Mouse (Mus musculus) myocyte (in vitro differentiated cells): ENCODE data around the gene 1700125H20Rik. TPM values are rescaled to one million over a fixed set of nuclear protein-coding genes. Genes with fewer than 3 reads are reported as not detected.
A peak's percentile ranks its signal among the peaks of the same experiment; 100 is the strongest.

Experiments
- H3K27me3 ChIP-seq: one replicate; pipeline ENCODE4 v1.6.1; 2011; ENCODE audit not compliant: control insufficient read depth, insufficient read depth, insufficient read length
- H3K36me3 ChIP-seq: one replicate; pipeline ENCODE4 v1.6.1; 2011; ENCODE audit not compliant: control insufficient read depth, insufficient read depth
- H3K4me2 ChIP-seq: one replicate; pipeline ENCODE4 v1.6.1; 2011; ENCODE audit warnings: low read depth, control low read depth
- H3K4me3 ChIP-seq: one replicate; pipeline ENCODE4 v1.5.1; 2011; ENCODE audit warnings: mild to moderate bottlenecking, control low read depth, moderate library complexity
- H3K79me2 ChIP-seq: one replicate; pipeline ENCODE4 v1.6.1; 2011; ENCODE audit not compliant: control insufficient read depth, insufficient read depth
- H3ac ChIP-seq: one replicate; pipeline ENCODE4 v1.6.1; 2011; ENCODE audit not compliant: control insufficient read depth, insufficient read length
- CEBPB ChIP-seq: IDR thresholded peaks from 2 replicates; pipeline ENCODE4 v1.6.1; 2011; ENCODE audit warnings: mild to moderate bottlenecking, moderate library complexity; ENCODE audit not compliant: poor library complexity, insufficient read depth, severe bottlenecking
- E2F4 ChIP-seq: IDR thresholded peaks from one replicate; pipeline ENCODE4 v1.6.1; 2011; ENCODE audit warnings: mild to moderate bottlenecking, control low read depth, moderate library complexity; ENCODE audit not compliant: insufficient read depth
- MAX ChIP-seq: IDR thresholded peaks from one replicate; pipeline ENCODE4 v1.6.1; 2011; ENCODE audit warnings: low read depth, mild to moderate bottlenecking, control low read depth
- MYOD1 ChIP-seq, 3 experiments: IDR thresholded peaks; one replicate each; pipeline ENCODE4 v1.6.1; 2011; ENCODE audit warnings: control low read depth in 2 of 3, low read depth in 2 of 3, mild to moderate bottlenecking in 2 of 3, moderate library complexity in 1 of 3; ENCODE audit not compliant: insufficient read length in 2 of 3, control insufficient read depth in 1 of 3
- MYOG ChIP-seq, 3 experiments: IDR thresholded peaks; one replicate each; pipeline ENCODE4 v1.6.1; 2011; ENCODE audit warnings: control low read depth in 2 of 3, low read depth in 2 of 3, mild to moderate bottlenecking in 2 of 3; ENCODE audit not compliant: insufficient read length in 2 of 3, control insufficient read depth in 1 of 3, insufficient read depth in 1 of 3
- POLR2A ChIP-seq: IDR thresholded peaks from one replicate; pipeline ENCODE4 v1.6.1; 2011; ENCODE audit warnings: low read depth, mild to moderate bottlenecking, control low read depth, moderate library complexity; ENCODE audit not compliant: insufficient read length
- POLR2AphosphoS2 ChIP-seq: IDR thresholded peaks from one replicate; pipeline ENCODE4 v1.6.1; 2011; ENCODE audit warnings: low read depth, control low read depth; ENCODE audit not compliant: insufficient read length
- REST ChIP-seq: IDR thresholded peaks from one replicate; pipeline ENCODE4 v1.6.1; 2011; ENCODE audit warnings: mild to moderate bottlenecking, control low read depth, moderate library complexity; ENCODE audit not compliant: insufficient read depth, insufficient read length
- SRF ChIP-seq: IDR thresholded peaks from one replicate; pipeline ENCODE4 v1.6.1; 2011; ENCODE audit warnings: low read depth; ENCODE audit not compliant: control insufficient read depth, insufficient read length
- TCF12 ChIP-seq: IDR thresholded peaks from one replicate; pipeline ENCODE4 v1.6.1; 2011; ENCODE audit warnings: mild to moderate bottlenecking, control low read depth; ENCODE audit not compliant: poor library complexity, insufficient read depth, severe bottlenecking
- TCF3 ChIP-seq: IDR thresholded peaks from one replicate; pipeline ENCODE4 v1.6.1; 2011; ENCODE audit warnings: low read depth, control low read depth; ENCODE audit not compliant: insufficient read length
- USF1 ChIP-seq: IDR thresholded peaks from one replicate; pipeline ENCODE4 v1.6.1; 2011; ENCODE audit warnings: low read depth, mild to moderate bottlenecking, control low read depth, moderate library complexity
- polyA plus RNA-seq: library from polyadenylated mRNA; unstranded; fragments of >200 nt; fragmentation: generic; extraction: Trizol; gene quantifications from one replicate; pipeline ENCODE4 v1.2.1, GENCODE M21; 2012; ENCODE audit warnings: missing spikeins

1700125H20Rik gene
- not detected for polyA plus RNA-seq

- TF ChIP-seq POLR2A (no peak), REST (no peak), TCF3 (no peak), TCF12 (no peak), SRF (no peak), MYOD1 (IDR thresholded peaks at IDR 0.05; ENCODE audit: control insufficient read depth in 1 of 3, insufficient read length in 2 of 3, low read depth in 2 of 3) (peak in 1 of 3 experiments; percentile 12), USF1 (no peak)
- H3K4me2 ChIP-seq = peak within 1 kb of the TSS; percentile 84
- H3K4me3 ChIP-seq = no peak within 1 kb of the TSS
- H3K36me3 ChIP-seq = no peaks in the 10 kb centered on the region
- no peaks in the 10 kb centered on the region for H3K79me2 ChIP-seq
- H3K27me3 ChIP-seq = no peaks in the 10 kb centered on the region
- H3ac ChIP-seq = no peak within 1 kb of the TSS
Measured at GRCm38 (mm10) chr11:85170058-85170740, at the start of gene 1700125H20Rik. TSS of gene 1700125H20Rik (plus strand) at chr11:85170404.

DNA sequence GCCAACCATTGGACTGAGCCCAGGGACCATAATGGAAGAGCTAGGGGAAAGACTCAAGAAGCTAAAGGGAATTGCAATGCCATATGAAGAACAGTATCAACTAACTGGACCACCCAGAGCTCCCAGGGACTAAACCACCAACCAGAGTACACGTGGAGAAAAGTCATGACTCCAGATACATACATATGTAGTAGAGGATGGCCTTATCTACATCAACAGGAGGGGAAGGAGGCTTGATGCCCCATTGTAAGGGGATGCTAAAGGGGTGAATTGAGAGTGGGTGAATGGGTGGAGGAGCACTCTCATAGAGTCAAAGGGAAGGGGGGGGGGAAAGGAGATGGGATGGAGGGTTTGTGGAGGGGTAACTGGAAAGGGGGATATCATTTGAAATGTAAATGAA lies 48.1 kb upstream of the 1700125H20Rik start:
- TF ChIP-seq POLR2AphosphoS2 (no peak), MAX (no peak), CEBPB (no peak), REST (no peak), TCF12 (no peak), MYOD1 (IDR thresholded peaks at IDR 0.05; ENCODE audit: control insufficient read depth in 1 of 3, insufficient read length in 2 of 3, low read depth in 2 of 3) (no peak), USF1 (no peak), POLR2A (no peak), TCF3 (no peak), MYOG (IDR thresholded peaks at IDR 0.05; ENCODE audit: control insufficient read depth in 1 of 3, insufficient read depth in 1 of 3, insufficient read length in 2 of 3, low read depth in 2 of 3) (no peak), SRF (no peak), E2F4 (no peak)
- H3K79me2 ChIP-seq = peaks cover 42% of the 10 kb centered on the region

DNA sequence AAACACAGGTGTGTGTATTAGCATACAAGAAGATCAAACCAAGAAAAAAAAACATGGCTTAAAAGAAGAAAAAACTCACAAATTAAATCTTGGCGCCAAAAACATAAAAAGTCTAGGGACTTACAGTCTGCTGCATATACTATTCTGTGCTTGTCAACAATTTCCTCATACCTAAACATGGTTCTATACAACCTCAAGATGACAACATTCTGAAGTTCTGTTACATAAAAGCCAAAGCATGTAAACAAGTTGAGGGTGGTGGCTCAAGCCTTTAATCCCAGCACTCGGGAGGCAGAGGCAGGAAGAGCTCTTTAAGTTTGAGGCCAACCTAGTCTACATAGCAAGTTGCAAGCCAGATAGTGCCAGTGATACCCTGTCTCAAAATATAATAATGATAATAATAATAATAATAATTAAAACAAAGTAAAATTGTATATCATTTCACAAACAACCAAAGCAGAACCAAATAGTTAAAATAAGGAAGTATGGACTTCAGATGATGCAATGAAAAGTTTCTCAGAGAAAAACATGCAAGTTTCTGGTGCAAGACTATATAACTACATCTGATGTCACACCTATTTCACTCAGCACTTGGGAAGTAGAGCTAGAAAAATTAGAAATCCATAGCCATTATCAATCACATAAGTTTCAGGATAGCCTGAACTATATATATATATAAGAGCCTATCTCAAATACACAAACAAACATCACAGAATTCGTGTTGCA lies 46.8 kb upstream of the 1700125H20Rik start:
- Histone ChIP-seq H3K4me2 (no peak overlapping the region), H3K36me3 (no peaks in the 10 kb centered on the region), H3K4me3 (no peak overlapping the region), H3ac (no peak overlapping the region), H3K27me3 (no peaks in the 10 kb centered on the region), H3K79me2 (peaks cover 49% of the 10 kb centered on the region)
- no peak for TF ChIP-seq TCF3
- no peak for TF ChIP-seq USF1
- no peak for TF ChIP-seq POLR2AphosphoS2
- no peak for TF ChIP-seq MAX

More for the DNA sequence above, 48.1 kb upstream of the 1700125H20Rik start:
- no peak overlapping the region for H3K4me3 ChIP-seq
- no peaks in the 10 kb centered on the region for H3K36me3 ChIP-seq
- no peak overlapping the region for H3ac ChIP-seq
- no peak overlapping the region for H3K4me2 ChIP-seq
- no peaks in the 10 kb centered on the region for H3K27me3 ChIP-seq

- H3K4me2 ChIP-seq = no peak overlapping the region
- peaks cover 58% of the 10 kb centered on the region for H3K79me2 ChIP-seq
- no peaks in the 10 kb centered on the region for H3K27me3 ChIP-seq
- no peak for TF ChIP-seq POLR2AphosphoS2
- no peak for TF ChIP-seq CEBPB
- no peak for TF ChIP-seq SRF
- no peak for TF ChIP-seq MYOD1 (IDR thresholded peaks at IDR 0.05; ENCODE audit: control insufficient read depth in 1 of 3, insufficient read length in 2 of 3, low read depth in 2 of 3)
- no peak for TF ChIP-seq REST
- TF ChIP-seq USF1 = no peak
- TF ChIP-seq TCF12 = no peak
- TF ChIP-seq MYOG (IDR thresholded peaks at IDR 0.05; ENCODE audit: control insufficient read depth in 1 of 3, insufficient read depth in 1 of 3, insufficient read length in 2 of 3, low read depth in 2 of 3) = no peak
- TF ChIP-seq POLR2A = no peak
- TF ChIP-seq MAX = no peak
- TF ChIP-seq E2F4 = no peak
- no peak for TF ChIP-seq TCF3
- H3ac ChIP-seq = no peak overlapping the region
- H3K36me3 ChIP-seq = no peaks in the 10 kb centered on the region
- no peak overlapping the region for H3K4me3 ChIP-seq
Measured at GRCm38 (mm10) chr11:85126257-85127102, 43.7 kb upstream of the 1700125H20Rik start.
